Mouse (Mus musculus) CH12.LX (cell line): ENCODE data around the gene Naaladl1. TPM values are rescaled to one million over a fixed set of nuclear protein-coding genes. Genes with fewer than 3 reads are reported as not detected.

ENCODE experiments used
- DNase-seq: peaks from one replicate; pipeline ENCODE4 v3.0.0-alpha.2; 2013; ENCODE audit errors: extremely low read depth
- H3K27ac ChIP-seq: 2 replicates; pipeline ENCODE4 v1.5.1; 2012; ENCODE audit warnings: low read depth, mild to moderate bottlenecking, control low read depth, moderate library complexity; ENCODE audit not compliant: insufficient read depth
- H3K27me3 ChIP-seq: replicated peaks from 2 replicates; pipeline ENCODE3; 2012; ENCODE audit warnings: inconsistent platforms
- H3K36me3 ChIP-seq, 2 experiments: replicated peaks in 1 of 2; 2 replicates each; pipeline versions ENCODE3 to v1.6.1; 2012; ENCODE audit warnings: inconsistent platforms in 1 of 2, low read length in 1 of 2, mild to moderate bottlenecking in 1 of 2, mixed read lengths in 1 of 2, moderate library complexity in 1 of 2; ENCODE audit not compliant: control insufficient read depth in 1 of 2, insufficient read depth in 1 of 2
- H3K4me1 ChIP-seq, 2 experiments: 2 replicates each; pipeline ENCODE4 v1.6.1; 2012; ENCODE audit warnings: inconsistent platforms in 1 of 2, moderate library complexity in 1 of 2; ENCODE audit not compliant: insufficient read depth in 2 of 2, control insufficient read depth in 1 of 2
- H3K4me2 ChIP-seq: 2 replicates; pipeline ENCODE4 v1.6.1; 2012; ENCODE audit warnings: low read depth, mild to moderate bottlenecking, control low read depth; ENCODE audit not compliant: poor library complexity, insufficient read depth, severe bottlenecking
- H3K4me3 ChIP-seq, 3 experiments: fragments of 150-350 bp in 1 of 3; sonication (generic) in 1 of 3; replicated peaks in 1 of 3; 2 replicates each; pipeline versions ENCODE3 to v1.5.1; 2011 to 2012; ENCODE audit warnings: low read depth in 2 of 3, low read length in 2 of 3, mild to moderate bottlenecking in 2 of 3, moderate library complexity in 2 of 3, control low read depth in 1 of 3, improper control_type of control experiment in 1 of 3, inconsistent platforms in 1 of 3, mixed read lengths in 1 of 3; ENCODE audit not compliant: poor library complexity in 1 of 3
- H3K79me2 ChIP-seq: replicated peaks from 2 replicates; pipeline ENCODE4 v1.6.1; 2012; ENCODE audit warnings: mild to moderate bottlenecking, moderate library complexity; ENCODE audit not compliant: control insufficient read depth, poor library complexity, insufficient read depth, severe bottlenecking; ENCODE audit errors: extremely low read depth
- H3K9ac ChIP-seq: 2 replicates; pipeline ENCODE4 v1.6.1; 2012; ENCODE audit warnings: low read depth, mild to moderate bottlenecking, control low read depth, moderate library complexity; ENCODE audit not compliant: insufficient read depth
- H3K9me3 ChIP-seq: replicated peaks from 2 replicates; pipeline ENCODE3; 2012; ENCODE audit warnings: low read length, inconsistent platforms, mixed read lengths
- BHLHE40 ChIP-seq: IDR thresholded peaks from 2 replicates; pipeline ENCODE4 v1.6.1; 2011; ENCODE audit warnings: mild to moderate bottlenecking, low read depth, low read length, improper control_type of control experiment
- CHD1 ChIP-seq: IDR thresholded peaks from 2 replicates; pipeline ENCODE4 v1.6.1; 2012; ENCODE audit warnings: low read depth, low read length, improper control_type of control experiment, inconsistent platforms
- CTCF ChIP-seq, 2 experiments: IDR thresholded peaks in 1 of 2; conservative IDR thresholded peaks in 1 of 2; 2 replicates each; pipeline ENCODE4 v1.5.1; 2011 to 2012; ENCODE audit warnings: low read depth in 2 of 2, low read length in 2 of 2, improper control_type of control experiment in 1 of 2, inconsistent platforms in 1 of 2, mild to moderate bottlenecking in 1 of 2, moderate library complexity in 1 of 2
- ELF1 ChIP-seq: IDR thresholded peaks from 2 replicates; pipeline ENCODE4 v1.6.1; 2014; ENCODE audit warnings: low read depth, mild to moderate bottlenecking, inconsistent platforms, low read length, improper control_type of control experiment
- EP300 ChIP-seq: IDR thresholded peaks from 2 replicates; pipeline ENCODE4 v1.6.1; 2011; ENCODE audit warnings: low read length, improper control_type of control experiment
- ETS1 ChIP-seq: conservative IDR thresholded peaks from 2 replicates; pipeline ENCODE4 v1.6.1; 2012; ENCODE audit warnings: low read depth, mild to moderate bottlenecking, inconsistent platforms, low read length, improper control_type of control experiment, moderate library complexity
- GABPA ChIP-seq: IDR thresholded peaks from 2 replicates; pipeline ENCODE4 v1.6.1; 2012; ENCODE audit warnings: low read depth, low read length, improper control_type of control experiment, inconsistent platforms; ENCODE audit not compliant: insufficient replicate concordance
- IRF4 ChIP-seq: IDR thresholded peaks from 2 replicates; pipeline ENCODE4 v1.6.1; 2014; ENCODE audit warnings: low read depth, mild to moderate bottlenecking, inconsistent platforms, low read length, improper control_type of control experiment
- JUN ChIP-seq: IDR thresholded peaks from 2 replicates; pipeline ENCODE4 v1.6.1; 2011; ENCODE audit warnings: low read depth, mild to moderate bottlenecking, low read length, improper control_type of control experiment, moderate library complexity; ENCODE audit not compliant: insufficient read depth
- MAX ChIP-seq: IDR thresholded peaks from 2 replicates; pipeline ENCODE4 v1.6.1; 2011; ENCODE audit warnings: low read length, improper control_type of control experiment
- MXI1 ChIP-seq: IDR thresholded peaks from 2 replicates; pipeline ENCODE4 v1.6.1; 2011; ENCODE audit warnings: mild to moderate bottlenecking, low read depth, low read length, improper control_type of control experiment
- NELFE ChIP-seq: IDR thresholded peaks from 2 replicates; pipeline ENCODE4 v1.6.1; 2011; ENCODE audit warnings: low read depth, low read length, improper control_type of control experiment
- RCOR1 ChIP-seq: conservative IDR thresholded peaks from 2 replicates; pipeline ENCODE4 v1.6.1; 2012; ENCODE audit warnings: low read depth, mild to moderate bottlenecking, inconsistent platforms, low read length, improper control_type of control experiment
- SIN3A ChIP-seq: IDR thresholded peaks from 2 replicates; pipeline ENCODE4 v1.6.1; 2012; ENCODE audit warnings: low read length, improper control_type of control experiment, inconsistent platforms
- TCF12 ChIP-seq: IDR thresholded peaks from 2 replicates; pipeline ENCODE4 v1.6.1; 2014; ENCODE audit warnings: low read depth, mild to moderate bottlenecking, inconsistent platforms, low read length, improper control_type of control experiment
- USF1 ChIP-seq: IDR thresholded peaks from 2 replicates; pipeline ENCODE4 v1.6.1; 2014; ENCODE audit warnings: low read depth, mild to moderate bottlenecking, inconsistent platforms, low read length, improper control_type of control experiment
- ZC3H11A ChIP-seq: IDR thresholded peaks from 2 replicates; pipeline ENCODE4 v1.6.1; 2012; ENCODE audit warnings: low read depth, mild to moderate bottlenecking, inconsistent platforms, low read length, improper control_type of control experiment
- ZKSCAN1 ChIP-seq: IDR thresholded peaks from 2 replicates; pipeline ENCODE4 v1.6.1; 2012; ENCODE audit warnings: low read depth, inconsistent platforms, low read length, improper control_type of control experiment, borderline replicate concordance
- dilution Hi-C: fragments of 300-500 bp; cut with MboI; formaldehyde crosslinking; loops from 2 replicates; pipeline ENCODE4 v1.14.3; 2020; ENCODE audit warnings: low sequenced_read_pairs; ENCODE audit not compliant: extremely low pct_unique_long_range_greater_than_20kb, extremely low pct_ligation_motif_present
- in situ Hi-C: fragments of 300-500 bp; cut with MboI; formaldehyde crosslinking; loops from 3 replicates; pipeline ENCODE4 v1.14.3; 2019; ENCODE audit warnings: low sequenced_read_pairs, low pct_ligation_motif_present, low pct_unique_long_range_greater_than_20kb, mixed read lengths
- polyA plus RNA-seq: library from polyadenylated mRNA; unstranded; fragments of >175 nt; gene quantifications from 2 replicates; pipeline ENCODE4 v1.2.1, GENCODE M21; 2012; ENCODE audit warnings: low read depth; ENCODE audit not compliant: insufficient read length
- total RNA-seq, 2 experiments: library from RNA; depleted of rRNA; stranded (reverse); fragments of 300-350 nt in 1 of 2; fragments of >200 nt in 1 of 2; gene quantifications; 2 replicates each; pipeline ENCODE4 v1.2.3; 2012 to 2014

The Naaladl1 gene
- total and polyA plus RNA-seq, 3 experiments, result 0.24 to 1.9 (median 0.34) TPM

DNA sequence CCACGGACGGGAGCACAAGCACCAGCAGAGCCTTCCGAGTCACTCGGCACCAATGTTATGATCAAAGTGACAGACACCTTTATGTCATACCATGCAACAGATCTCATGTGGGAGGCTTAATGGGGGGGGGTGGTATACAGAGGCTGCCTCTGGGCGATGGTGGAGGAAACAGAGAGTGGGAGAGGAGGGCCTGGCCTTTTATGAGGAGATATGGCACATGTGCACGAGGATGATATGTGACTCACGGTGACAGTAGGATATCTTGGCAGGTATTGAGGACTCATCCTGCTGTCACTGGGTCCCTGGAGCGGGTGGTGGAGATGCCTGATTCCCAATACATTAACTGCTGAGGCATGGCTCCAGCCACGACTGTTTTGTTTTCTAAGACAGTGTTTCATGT lies 49.6 kb downstream of the Naaladl1 start:
- dilution Hi-C loops, result no loop called here
- H3K4me3 ChIP-seq, result no peak overlapping the region
- no peak for TF ChIP-seq CHD1
- no peak for TF ChIP-seq CTCF (conservative IDR thresholded peaks at IDR 0.05 in 1 of 2, IDR thresholded peaks at IDR 0.05 in 1 of 2; ENCODE audit: low read depth in 2 of 2, low read length in 2 of 2)
- TF ChIP-seq JUN, result no peak
- TF ChIP-seq USF1, result no peak
- no peak for TF ChIP-seq EP300
- TF ChIP-seq GABPA, result no peak
- no peak for TF ChIP-seq ZC3H11A
- TF ChIP-seq ZKSCAN1, result no peak
- no peaks in the 10 kb centered on the region for H3K79me2 ChIP-seq
- no peak overlapping the region for H3K9ac ChIP-seq
- no peak for DNase-seq
- peaks cover 8 to 22% of the 10 kb centered on the region in 2 experiments; a peak in 3 of 4 replicates for H3K4me1 ChIP-seq
- H3K27me3 ChIP-seq, result peaks cover 42% of the 10 kb centered on the region
- H3K9me3 ChIP-seq, result peaks cover 3% of the 10 kb centered on the region
- no peaks in the 10 kb centered on the region for H3K36me3 ChIP-seq
- no peak overlapping the region for H3K4me2 ChIP-seq
- H3K27ac ChIP-seq, result no peak overlapping the region
- in situ Hi-C loops, result loop anchor here (5.0 to 25.0 kb wide), 2 partner anchors 77 to 157 kb away; partner anchors contain the start of gene Cdc42bpg

DNA sequence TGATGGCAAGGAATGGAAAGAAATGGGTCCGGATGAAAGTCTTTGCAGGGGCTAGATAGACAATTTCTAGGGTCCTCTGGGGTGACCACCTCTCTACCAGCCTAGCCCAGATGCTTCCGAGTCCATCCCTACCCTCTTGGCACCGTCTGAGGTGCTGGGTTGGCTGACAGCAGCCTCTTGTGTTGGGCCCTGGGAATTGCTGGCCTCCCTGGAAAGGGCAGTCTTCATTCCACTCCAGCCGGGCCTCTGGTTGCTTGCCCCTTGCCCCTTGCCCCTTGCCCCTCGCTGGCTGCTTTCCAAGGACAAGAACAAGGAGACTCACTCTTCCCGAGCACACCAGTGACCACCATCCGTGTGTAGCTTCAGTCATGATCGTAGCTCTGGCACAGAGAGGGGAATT lies 50.8 kb downstream of the Naaladl1 start:
- no peak overlapping the region for H3K4me3 ChIP-seq
- no peak for DNase-seq
- TF ChIP-seq CTCF (conservative IDR thresholded peaks at IDR 0.05 in 1 of 2, IDR thresholded peaks at IDR 0.05 in 1 of 2; ENCODE audit: low read depth in 2 of 2, low read length in 2 of 2) (0 out of 4 replicates have a peak, but pooled peaks of 1 of the 2 experiments have one; percentile 8), MXI1 (no peak)
- in situ Hi-C loops (loop anchor here (5.0 to 25.0 kb wide), 2 partner anchors 76 to 156 kb away; partner anchors contain the start of gene Cdc42bpg), dilution Hi-C loops (no loop called here)
- H3K27me3 ChIP-seq, result peaks cover 40% of the 10 kb centered on the region
- H3K9me3 ChIP-seq, result peaks cover 3% of the 10 kb centered on the region
- no peak overlapping the region for H3K27ac ChIP-seq
- H3K79me2 ChIP-seq, result no peaks in the 10 kb centered on the region
- H3K9ac ChIP-seq, result no peak overlapping the region
- no peaks in the 10 kb centered on the region for H3K36me3 ChIP-seq
- peaks cover 8 to 22% of the 10 kb centered on the region in 2 experiments; a peak in 3 of 4 replicates for H3K4me1 ChIP-seq
- peak overlapping the region; percentile 26; the same call in 1 of the 2 replicates for H3K4me2 ChIP-seq

DNA sequence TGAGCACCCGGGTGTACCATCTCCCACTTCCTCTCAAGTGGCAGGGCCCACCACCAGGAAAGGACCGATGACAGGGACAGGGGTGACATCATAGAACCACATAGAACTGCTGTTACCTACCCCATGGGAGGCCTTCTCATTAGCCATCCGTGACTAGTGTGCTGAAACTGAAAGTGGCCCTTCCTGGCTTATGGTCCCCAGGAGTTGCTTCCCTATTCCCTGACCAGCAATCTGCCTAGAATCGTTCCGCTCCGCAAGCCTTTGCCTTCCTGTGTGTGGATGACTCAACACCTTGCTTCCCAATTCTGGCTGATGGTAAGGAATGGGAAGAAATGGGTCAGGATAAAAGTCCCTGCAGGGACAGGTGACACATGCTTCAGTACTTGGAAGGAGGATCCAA lies 51.6 kb downstream of the Naaladl1 start:
- peaks cover 40% of the 10 kb centered on the region for H3K27me3 ChIP-seq
- H3K36me3 ChIP-seq, result no peaks in the 10 kb centered on the region
- H3K4me3 ChIP-seq, result no peak overlapping the region
- TF ChIP-seq GABPA (no peak), ETS1 (peak; percentile 82), NELFE (no peak), JUN (peak; percentile 45; the same call in 1 of the 2 replicates), IRF4 (peak; percentile 59), ELF1 (0 out of 2 replicates have a peak, but pooled peaks have one; percentile 13), TCF12 (peak; percentile 22; the same call in 1 of the 2 replicates), EP300 (peak; percentile 52; the same call in 1 of the 2 replicates), MAX (no peak), SIN3A (0 out of 2 replicates have a peak, but pooled peaks have one; percentile 34), RCOR1 (0 out of 2 replicates have a peak, but pooled peaks have one; percentile 26), BHLHE40 (peak; percentile 76)
- H3K9me3 ChIP-seq, result no peaks in the 10 kb centered on the region
- peaks cover 8 to 22% of the 10 kb centered on the region in 2 experiments; a peak in 3 of 4 replicates for H3K4me1 ChIP-seq
- peak; percentile 68 for DNase-seq
- peak overlapping the region; percentile 26 for H3K4me2 ChIP-seq
- dilution Hi-C loops (no loop called here), in situ Hi-C loops (loop anchor here (5.0 to 25.0 kb wide), 2 partner anchors 75 to 155 kb away; partner anchors contain the start of gene Cdc42bpg)
- no peak overlapping the region for H3K27ac ChIP-seq
- no peaks in the 10 kb centered on the region for H3K79me2 ChIP-seq
- no peak overlapping the region for H3K9ac ChIP-seq
